Mouse (Mus musculus): ENCODE data around the gene Adgrg6.

Gene Adgrg6

DNA sequence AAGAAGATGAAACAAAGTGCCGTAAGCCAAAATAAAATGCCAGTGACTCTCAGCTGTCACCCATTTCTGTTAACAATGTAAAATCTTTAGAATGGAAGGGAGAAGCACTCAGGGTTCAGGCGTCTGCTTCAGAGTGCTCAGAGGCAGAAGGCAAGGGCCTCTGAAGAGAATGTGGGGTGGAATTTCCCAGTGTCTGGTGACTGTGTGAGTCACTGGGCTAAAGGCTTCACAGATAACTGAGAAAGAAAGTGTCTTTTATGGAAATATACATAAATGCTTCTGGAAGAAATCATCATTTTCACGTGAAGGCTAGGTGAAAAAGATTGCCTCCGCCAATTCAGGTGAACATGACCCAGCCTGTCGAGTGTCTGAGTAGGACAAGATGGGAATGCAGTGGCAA lies 159.9 kb downstream of the Adgrg6 start:
- DNase-seq (ENCODE audit: low spot score) = no peak

DNA sequence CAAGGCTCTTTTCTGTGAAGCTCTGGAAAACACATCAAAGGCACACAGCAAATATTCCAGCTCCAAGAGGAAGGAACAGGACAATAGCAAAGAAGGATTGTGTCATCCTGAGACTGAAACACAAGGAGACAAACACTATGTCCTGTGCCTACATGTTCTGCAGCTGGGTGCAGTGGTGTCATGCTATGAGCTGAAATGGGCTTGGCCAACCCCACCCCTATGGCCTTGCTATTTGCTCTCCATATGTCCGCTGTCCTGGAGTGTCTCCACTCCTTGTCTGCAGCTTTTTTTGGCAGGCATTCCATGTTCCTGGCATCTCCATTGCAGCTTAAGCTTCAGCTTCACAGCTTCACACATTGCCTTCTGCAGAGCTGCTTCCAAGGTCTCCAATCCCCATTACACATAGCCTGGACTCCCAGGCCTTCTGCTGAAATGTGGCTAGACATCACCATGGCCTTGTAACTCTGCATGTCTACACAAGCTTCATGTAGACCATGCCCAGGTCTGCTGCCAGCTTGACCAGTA lies 180.3 kb downstream of the Adgrg6 start:
- no peak for DNase-seq (ENCODE audit: low spot score)

DNA sequence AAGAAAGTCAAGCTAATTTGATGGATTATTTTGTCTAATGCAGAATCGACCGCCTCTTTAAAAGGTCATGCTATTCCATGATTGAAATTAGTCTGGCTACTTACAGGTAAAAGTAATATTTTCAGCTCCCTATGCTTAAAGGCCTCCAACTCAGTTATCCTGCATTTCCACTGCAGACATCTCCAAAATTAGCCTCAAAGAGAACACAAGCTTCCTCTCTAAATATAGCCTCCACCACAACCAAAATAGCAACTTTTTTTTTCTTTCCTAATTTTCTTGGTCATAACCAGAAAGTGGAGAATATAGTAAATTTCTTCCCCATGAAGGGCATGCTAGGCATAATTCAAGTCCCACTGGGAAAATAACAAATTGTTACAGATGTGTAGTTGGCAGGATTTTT lies 182.2 kb downstream of the Adgrg6 start:
- no peak for DNase-seq (ENCODE audit: low spot score)

DNA sequence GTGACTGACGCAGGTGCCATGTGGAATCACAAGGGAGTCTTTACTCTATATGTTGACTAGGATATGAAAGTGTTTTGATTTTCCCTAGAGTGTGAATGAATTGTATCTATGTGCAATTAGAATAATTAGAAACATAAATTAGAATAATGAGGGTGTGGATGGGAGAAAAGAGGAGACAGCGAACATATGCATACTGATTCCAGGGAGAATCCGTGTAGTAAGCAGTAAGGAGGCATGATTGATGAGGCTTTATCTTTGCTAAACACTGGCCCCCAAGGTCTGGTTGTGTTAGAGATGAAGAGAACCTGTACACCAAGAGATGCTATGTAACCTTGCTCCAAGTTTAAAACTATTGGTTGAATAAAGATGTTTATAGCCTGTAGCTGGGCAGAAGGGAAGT lies 187.2 kb downstream of the Adgrg6 start:
- DNase-seq (ENCODE audit: low spot score) = no peak
